Mouse (Mus musculus): Measurements from ENCODE around the gene Dolpp1.

GRCm38 (mm10) chr2:30363773-30364650 is 28.0 kb upstream of the Dolpp1 start, which contains the start of gene Miga2:
- TF ChIP-seq GATA1 (IDR thresholded peaks at IDR 0.05; ENCODE audit: low read length) (no peak), TAL1 (IDR thresholded peaks at IDR 0.05; ENCODE audit: low read length) (no peak; the same call in 2 of the 3 replicates)
